Mouse (Mus musculus): ENCODE measurements around the gene Pdk2.

Gene Pdk2

GRCm38 (mm10) chr11:95041139-95041609 is at the start of gene Pdk2:
Gene Pdk2 (minus strand): TSS chr11:95041354.
- peak; percentile 95 to 98 for DNase-seq

GRCm38 (mm10) chr11:95088857-95089779 is 48.0 kb upstream of the Pdk2 start:
- peak; percentile 66 to 78 for DNase-seq

- no peak for DNase-seq
Measured at GRCm38 (mm10) chr11:95088286-95088685, 47.1 kb upstream of the Pdk2 start.

- DNase-seq, result peak in 1 of 2 experiments; percentile 44
Measured at GRCm38 (mm10) chr11:95087301-95088228, 46.4 kb upstream of the Pdk2 start.

GRCm38 (mm10) chr11:95086229-95086628 is 45.1 kb upstream of the Pdk2 start:
- no peak for DNase-seq

- no peak for DNase-seq
Measured at GRCm38 (mm10) chr11:95085710-95086109, 44.6 kb upstream of the Pdk2 start.

- DNase-seq, result no peak
Measured at GRCm38 (mm10) chr11:95084811-95085382, 43.7 kb upstream of the Pdk2 start.

- DNase-seq, result no peak
Measured at GRCm38 (mm10) chr11:95084175-95084574, 43.0 kb upstream of the Pdk2 start.

GRCm38 (mm10) chr11:95082896-95083295 is 41.7 kb upstream of the Pdk2 start:
- DNase-seq, result no peak

- no peak for DNase-seq
Measured at GRCm38 (mm10) chr11:95080783-95081182, 39.6 kb upstream of the Pdk2 start.

GRCm38 (mm10) chr11:95079256-95079875 is 38.2 kb upstream of the Pdk2 start:
- DNase-seq, result peak; percentile 68 to 76

GRCm38 (mm10) chr11:95077956-95078355 is 36.8 kb upstream of the Pdk2 start:
- DNase-seq, result no peak

GRCm38 (mm10) chr11:95076536-95077111 is 35.5 kb upstream of the Pdk2 start, which contains the start of gene Itga3:
Gene Itga3 (minus strand): TSS chr11:95076801.
- DNase-seq, result peak; percentile 83 to 90

GRCm38 (mm10) chr11:95076041-95076535 is 34.9 kb upstream of the Pdk2 start:
- DNase-seq, result peak; percentile 73 to 84

- DNase-seq, result peak; percentile 57 to 72
Measured at GRCm38 (mm10) chr11:95075197-95076040, 34.3 kb upstream of the Pdk2 start.

- no peak for DNase-seq
Measured at GRCm38 (mm10) chr11:95074694-95075093, 33.5 kb upstream of the Pdk2 start.

- DNase-seq, result peak; percentile 54 to 58
Measured at GRCm38 (mm10) chr11:95073835-95074234, 32.7 kb upstream of the Pdk2 start.

GRCm38 (mm10) chr11:95072804-95073203 is 31.6 kb upstream of the Pdk2 start:
- peak in 1 of 2 experiments; percentile 38 for DNase-seq

GRCm38 (mm10) chr11:95072136-95072535 is 31.0 kb upstream of the Pdk2 start:
- no peak for DNase-seq

GRCm38 (mm10) chr11:95071266-95071665 is 30.1 kb upstream of the Pdk2 start:
- peak; percentile 74 to 82 for DNase-seq
